Mouse (Mus musculus) A20 (cell line): ENCODE results near the gene Ms4a7.
"Not testable (repeated sequence)": the region's sequence is repeated elsewhere in the genome, so short reads cannot be mapped to it uniquely, and the experiment has no call there.

ENCODE experiments used
- DNase-seq: peaks from one replicate; pipeline ENCODE4 v3.0.0-alpha.2; 2011; ENCODE audit warnings: low read depth, low spot score

Ms4a7 gene

DNA sequence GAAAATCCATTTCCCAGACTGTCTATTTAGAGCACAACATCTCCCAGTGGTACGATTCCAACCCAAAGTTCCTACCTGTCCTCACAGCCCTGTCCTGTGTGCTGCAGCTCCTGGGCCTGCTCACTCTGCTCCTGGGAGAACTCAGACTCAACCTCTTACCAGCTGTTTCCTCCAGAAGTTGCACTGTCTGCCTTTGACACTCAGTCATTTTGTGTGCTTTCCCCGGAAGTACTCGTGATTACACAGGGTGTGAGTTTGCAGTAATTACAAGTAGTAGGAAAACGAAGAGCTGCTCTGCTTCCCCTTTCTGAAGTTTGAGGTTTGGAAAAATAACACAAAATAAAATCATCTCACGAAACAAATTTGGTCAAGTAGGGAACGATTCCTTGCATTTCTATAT is at the start of gene Ms4a7:
Ms4a7 (minus strand) TSS at position 215 of the 400 bp plus-strand sequence.
- DNase-seq: no peak

DNA sequence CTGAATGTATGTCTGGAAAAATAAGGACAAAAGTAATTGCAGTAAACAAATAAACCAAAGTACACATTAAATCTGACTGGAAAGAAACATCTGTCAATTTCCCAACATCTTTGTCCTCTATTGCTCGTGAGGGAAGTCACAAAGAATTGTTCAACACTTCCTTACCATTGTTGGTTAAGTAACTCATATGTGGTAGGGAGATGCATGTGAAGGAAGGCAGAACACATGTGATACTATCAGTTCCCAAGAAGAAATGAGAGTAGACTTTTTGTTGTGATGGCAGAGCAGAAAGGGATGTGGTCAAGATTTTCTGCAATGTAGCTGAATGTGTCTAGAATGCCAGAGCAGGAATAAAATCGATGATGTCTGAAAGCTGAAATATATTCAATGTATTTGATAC is 40.5 kb upstream of the Ms4a7 start:
- DNase-seq: no peak

DNA sequence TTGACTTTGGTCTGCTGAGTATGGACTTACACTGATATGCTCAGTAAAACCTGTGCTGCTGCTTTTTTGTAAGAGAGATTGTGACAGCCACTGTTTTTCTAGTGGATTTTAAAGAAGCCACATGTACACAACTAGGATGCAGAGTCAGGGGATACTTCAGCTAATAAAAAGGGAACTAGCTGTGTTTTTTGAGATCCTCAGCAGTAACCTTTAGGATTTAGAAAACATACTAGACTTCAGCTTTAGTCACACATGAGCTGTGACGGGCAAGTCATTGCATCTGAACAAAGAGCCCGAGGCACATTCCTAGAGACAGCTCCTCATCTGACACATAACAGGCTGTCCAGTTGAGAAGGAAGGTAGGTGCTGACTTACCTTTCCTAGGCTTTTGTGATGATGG is 39.3 kb upstream of the Ms4a7 start, which contains the start of gene Ms4a4a:
Ms4a4a (plus strand) TSS at position 251 of the 400 bp plus-strand sequence.
- DNase-seq: no peak

DNA sequence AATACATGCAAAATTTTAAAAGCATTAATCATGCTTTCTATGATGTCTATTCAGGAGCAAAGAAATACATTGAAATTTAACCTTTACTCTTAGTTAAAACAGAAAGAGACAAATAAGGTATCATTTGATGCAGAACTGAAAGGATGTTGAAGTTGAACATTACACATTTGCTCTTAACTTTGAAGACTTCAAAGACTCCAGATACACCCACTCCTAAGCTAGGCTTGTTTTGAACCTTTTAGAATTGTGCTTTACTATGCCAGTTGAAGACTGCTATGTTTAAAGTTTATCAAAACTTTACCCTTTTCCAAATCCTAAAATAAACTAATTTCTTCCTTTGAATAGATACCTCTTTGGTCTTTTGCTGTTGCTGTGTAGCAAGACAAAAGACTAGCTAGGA is 35.2 kb upstream of the Ms4a7 start:
- no peak for DNase-seq

DNA sequence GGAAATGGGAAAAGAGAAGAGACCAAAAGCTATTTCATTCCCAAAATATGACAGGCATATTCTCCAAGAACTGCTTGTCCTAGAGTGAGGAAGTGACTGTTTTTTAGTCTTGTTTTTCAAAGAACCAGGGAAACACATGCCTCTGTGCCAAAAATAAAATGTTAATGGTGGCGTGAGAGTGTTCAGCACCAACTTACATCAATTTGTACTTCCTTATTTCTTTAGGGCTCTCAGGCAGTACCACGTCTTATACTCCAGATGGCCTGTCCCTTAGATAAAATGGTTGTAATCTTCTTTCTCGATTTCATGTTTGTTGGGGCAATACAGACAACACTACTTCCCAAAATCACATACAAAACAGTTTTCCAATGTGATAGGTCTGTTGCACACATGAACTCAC is 32.4 kb upstream of the Ms4a7 start:
- no peak for DNase-seq

DNA sequence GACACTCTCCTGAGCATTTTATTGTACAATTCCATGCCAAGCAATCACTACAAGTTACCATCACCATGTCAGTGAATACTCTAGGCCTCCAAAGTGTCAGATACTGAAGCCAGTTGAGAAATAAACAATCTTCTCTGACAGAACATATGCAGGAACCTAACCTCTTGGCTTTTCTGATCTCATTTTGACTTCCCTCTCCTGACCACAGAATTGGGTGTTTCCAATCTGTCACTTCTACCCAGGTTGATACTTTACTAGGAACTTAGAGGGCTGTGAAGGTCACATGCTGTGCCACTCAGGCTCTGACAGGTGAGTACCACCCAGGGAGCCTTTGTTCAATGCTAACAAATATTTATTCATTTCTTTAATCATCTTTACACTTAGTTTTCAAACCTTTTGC is 26.1 kb upstream of the Ms4a7 start:
- DNase-seq: no peak

DNA sequence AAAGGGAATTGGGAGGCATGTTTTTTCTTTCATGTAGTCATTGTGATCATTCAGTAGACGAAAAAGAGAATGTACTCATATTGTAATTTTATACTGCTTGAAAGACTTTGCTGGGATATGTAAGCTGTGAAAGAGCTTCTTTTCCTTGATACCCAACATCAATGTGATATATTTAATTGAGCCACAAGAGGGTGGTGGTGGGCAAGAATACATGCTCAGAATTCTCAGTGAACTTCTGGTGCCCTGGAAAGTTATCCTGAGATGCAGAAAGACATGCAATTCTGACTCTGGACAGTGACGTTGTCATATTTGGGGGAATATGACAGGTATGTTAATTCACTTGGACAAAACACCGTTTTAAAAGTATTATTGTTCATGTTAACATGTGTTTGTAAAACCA is 24.2 kb upstream of the Ms4a7 start:
- DNase-seq: peak; percentile 27

DNA sequence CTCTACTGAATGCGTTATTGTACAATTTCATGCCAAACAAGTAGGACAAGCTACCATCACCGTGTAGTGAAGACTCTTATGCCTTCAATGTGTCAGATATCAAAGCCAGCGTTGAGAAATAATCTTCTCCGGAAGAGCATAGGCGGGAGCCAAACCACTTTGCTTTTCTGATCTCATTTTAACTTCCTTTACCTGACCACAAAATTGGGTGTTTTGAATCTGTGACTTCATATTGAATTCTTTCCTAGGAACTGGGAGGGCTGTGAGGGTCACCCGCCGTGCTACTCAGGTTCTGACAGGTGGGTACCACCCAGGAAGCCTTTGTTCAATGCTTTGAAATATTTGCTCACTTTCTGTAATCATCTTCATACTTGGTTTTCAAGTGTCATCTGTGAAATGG is 19.8 kb upstream of the Ms4a7 start:
- DNase-seq: no peak

DNA sequence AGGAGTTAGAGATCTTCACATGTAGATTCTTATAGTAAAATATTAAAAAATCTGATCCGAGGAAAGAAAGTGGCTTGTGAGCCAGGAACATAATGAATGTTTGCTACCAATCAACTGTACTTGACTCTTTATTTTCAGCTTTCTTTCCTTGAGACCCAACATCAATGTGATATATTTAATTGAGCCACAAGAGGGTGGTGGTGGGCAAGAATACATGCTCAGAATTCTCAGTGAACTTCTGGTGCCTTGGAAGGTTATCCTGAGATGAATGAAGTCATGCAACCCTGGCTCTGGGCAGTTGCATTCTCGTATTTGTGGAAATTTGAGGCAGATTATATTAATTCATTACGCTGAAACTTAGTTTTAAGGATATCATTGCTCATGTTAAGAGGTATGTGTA is 15.9 kb upstream of the Ms4a7 start:
- DNase-seq: no peak

DNA sequence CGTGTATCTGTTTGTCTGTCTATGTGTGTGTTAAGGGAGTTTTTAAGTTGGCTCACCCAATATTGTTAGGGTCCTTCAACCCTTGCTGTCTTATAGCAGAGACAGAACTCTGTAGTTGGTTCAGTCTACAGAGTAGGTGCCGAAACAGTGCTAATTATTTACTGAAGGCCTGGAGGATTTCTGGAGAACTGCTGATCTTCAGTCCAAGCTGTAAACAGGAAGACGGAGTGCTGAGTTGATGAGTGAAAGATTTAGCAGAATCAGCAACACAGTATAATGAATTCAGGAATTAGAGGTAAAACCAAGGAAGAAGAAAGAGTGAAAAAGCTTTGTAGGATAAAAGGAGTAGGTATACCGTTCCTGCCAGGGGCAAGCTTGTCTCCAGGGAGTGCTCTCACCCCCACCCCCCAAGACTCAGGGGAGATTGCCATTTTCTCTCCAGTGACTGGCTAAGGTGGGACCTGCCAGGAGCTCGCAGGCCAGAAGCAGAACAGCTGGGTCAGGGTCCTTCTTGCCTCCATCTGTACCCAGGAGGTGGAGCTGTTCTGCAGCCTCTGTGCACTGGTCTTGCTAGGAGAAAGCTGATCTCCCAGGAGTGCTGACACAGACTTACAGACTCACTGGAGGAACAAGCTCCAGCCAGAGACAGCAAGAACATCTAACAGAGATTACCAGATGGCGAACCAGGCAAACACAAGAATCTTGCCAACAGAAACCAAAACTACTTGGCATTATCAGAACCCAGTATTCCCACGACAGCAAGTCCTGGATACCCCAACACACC is 13.9 kb upstream of the Ms4a7 start:
- DNase-seq: no peak

DNA sequence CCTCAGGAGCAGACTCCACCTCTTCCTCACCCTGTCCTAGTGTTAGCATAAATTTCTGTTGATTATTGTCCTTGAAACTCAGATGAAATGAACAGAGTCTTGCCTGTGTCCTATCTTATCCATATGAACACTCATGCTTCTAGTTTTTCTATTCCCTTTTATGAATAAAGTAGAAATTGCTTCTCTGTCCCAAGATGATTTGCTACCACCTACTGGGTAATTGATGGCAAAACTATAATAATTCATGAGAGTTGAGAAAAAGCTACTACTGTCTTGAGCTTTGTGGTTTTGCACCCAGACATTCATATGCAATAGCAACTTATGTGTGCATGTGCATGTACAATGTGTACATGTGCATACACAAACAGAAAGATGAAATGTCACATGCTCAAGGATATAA is 8.0 kb upstream of the Ms4a7 start:
- peak; percentile 39 for DNase-seq

DNA sequence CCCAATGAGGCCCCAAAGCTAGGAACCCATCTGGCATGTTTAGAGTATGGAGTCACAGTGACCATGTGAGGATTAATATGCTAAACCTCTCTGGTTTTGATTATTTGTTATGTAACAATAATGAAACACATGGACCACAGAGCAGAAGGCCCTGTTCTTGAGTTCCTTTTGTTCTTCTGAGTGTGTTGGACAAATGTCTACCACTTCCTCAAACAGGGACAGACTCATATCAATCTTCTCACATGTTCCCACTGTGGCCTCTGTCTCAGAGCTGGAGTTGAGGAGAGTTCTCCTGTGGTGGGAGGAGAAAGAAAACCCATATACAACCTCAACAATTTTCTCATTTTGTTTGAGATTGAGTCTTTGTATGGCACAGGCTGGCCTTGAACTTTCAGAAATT is 7.2 kb upstream of the Ms4a7 start:
- no peak for DNase-seq

DNA sequence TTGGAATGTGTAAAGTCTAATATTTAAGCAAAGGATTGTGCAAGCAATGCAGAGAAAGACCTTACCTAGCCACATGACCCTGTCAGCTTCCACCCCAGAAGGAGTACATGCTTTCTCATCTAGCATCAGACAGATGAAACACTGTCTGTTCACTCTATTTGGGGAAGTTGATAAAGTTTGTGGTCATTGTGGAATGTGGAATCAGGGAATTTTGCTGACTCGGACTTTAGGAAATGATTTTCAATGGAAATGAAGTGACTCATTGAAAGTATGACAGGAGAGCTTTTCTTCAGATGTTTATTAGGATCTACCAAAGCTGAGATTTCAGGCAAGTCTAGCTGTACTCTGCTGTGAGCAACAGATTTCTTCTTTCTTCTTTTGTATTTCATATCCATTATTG is 14.8 kb downstream of the Ms4a7 start:
- no peak for DNase-seq

DNA sequence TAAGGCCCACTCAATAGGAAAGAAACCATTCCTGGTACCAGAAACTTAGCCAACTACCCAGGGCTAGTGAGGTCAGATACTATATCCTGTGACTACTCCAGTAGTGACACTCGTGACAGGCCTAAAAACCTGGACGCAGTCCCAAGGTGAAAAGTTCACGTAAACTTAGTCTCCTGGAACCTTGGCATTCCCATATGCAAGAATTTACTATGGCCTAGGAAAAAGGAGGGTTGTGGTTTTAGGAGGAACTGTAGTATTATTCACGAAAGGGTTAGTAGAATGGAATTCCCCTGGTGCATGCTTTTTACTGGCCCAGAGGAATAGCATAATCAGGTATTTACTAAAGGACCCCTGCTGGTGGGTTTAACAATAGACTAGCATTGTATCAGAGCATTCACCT is 19.2 kb downstream of the Ms4a7 start:
- peak; percentile 19 for DNase-seq

DNA sequence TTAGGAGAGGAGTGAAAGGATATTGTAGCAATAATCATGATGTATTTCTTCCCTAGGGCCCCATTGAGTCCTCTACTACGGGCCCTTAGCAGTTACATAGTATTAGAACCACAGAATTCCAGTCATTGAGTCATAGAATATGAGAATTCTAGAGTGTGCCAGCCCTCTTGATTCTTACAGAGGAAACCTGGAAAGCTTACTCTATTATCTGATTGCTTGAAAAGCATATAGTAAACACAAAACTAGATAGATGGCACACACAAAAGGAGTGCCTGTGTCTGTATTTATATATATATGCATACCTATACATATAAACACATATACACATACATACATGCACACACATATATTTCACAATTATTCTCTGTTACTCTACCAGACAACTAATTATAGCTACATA is 21.6 kb downstream of the Ms4a7 start, which contains the start of gene Ms4a14:
Ms4a14 (minus strand) TSS at position 101 of the 400 bp plus-strand sequence.
- DNase-seq: no peak

DNA sequence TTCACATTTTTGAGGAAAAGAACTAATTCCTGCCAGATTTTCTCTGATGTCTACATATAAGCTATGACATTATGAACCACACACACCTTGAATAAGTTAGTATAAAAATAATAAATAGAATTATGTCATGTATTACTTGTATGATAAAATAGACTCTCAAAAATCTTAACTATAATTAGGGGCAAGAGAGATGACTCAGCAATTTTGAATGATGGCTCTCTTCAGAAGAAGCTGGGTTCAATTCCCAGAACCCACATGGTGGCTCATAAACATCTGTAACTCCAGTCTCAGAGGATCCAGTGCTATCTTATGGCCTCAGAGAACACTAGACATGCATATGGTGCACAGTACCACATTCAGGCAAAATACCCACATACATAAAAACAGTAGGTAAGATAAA is 27.1 kb downstream of the Ms4a7 start:
- DNase-seq: no peak

DNA sequence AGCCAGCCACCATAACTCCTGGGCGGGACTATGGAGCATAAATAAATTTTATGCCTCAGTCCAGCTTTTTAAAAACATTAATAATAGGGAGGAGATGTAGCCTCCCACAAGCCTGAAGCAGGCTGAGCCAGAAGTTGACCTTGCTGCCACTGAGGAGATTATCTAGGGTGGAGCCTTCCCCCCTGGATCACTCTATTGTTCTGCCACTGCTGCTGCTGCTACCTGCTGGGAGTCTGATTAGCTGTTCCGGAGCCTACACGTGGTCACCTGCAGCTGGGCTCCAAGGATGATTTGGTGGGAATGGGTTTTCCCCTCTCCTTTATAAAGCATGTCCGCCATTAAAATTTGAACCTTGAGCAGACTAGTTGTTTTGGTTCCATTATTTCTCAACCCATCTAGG is 36.4 kb downstream of the Ms4a7 start:
- not testable (repeated sequence) for DNase-seq

DNA sequence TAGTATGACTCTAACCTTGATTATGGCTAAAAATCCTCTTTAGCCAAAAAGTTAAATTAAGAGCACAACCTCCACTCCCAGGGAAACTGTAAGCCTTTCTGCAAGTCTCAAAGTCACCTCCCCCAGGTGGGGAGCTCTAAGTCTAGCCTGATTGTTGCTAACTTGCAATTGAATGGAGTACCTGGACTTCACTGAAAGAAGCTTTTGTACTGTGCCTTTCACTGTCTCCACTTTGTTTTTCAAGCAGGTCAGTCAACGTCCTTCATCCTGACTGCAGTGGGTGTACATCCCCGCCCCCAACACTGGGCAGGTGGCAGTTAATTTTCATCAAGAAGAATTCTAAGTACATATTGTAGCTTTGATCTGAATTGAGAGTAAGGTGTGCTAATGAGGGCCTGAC is 37.0 kb downstream of the Ms4a7 start:
- DNase-seq: no peak

DNA sequence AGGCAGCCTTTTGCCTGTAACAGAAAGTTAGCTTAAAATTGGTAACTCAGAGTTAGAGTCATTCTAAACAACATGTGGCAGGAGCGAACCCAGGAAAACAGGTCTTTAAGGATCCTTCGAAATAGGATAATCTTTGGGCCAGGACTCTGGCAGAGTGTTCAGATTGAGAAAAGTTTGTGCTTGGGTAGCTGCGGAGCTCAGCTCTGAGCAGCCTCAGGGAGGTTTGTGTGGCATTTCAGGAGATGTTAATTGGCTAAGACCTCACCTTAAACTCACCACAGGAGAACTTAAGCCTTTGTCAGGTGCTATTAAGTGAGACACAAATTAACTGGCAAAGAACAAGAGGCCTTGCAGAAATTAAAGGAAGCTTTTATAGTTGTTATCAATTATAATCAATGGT is 42.3 kb downstream of the Ms4a7 start:
- DNase-seq: peak; percentile 49

DNA sequence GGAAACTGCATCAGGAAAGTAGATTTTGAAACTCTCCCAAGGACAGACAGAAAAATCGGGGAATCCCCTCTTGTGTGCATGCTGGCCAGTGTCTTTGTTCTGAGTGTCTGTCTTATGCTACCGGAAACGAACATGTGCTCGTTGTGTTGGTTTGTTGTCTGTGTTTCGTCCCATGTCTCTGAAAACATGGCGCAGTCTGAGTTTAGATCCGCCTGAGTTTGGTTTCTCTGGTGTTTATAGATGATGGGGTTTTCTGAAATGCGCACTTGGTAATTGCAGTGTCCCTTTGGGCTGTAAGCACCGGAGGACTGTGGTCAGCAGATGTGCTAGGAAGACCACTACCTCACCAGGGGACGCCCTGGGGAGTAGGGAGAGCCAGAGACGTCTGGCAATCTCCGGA is 43.0 kb downstream of the Ms4a7 start:
- DNase-seq: peak; percentile 83

DNA sequence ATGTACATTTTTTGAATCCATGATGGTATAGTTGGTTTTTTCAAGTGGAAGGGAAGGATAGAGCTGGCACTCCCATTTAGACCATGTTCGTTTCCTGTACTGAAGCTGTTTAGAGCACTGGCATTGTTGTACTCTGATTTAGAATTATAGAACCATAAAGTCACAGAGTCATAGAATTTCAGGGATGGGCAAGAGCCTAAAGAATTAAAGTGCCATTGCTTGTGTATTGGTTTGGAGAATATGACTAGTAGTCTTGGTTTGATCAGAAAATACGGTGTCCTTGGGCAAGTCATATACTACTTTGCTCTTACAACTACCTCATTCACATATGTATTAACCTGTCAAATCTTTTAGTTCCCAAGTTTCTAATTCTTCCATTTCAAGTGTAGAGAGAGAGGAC is 52.2 kb downstream of the Ms4a7 start, which contains the start of gene Ms4a5:
Ms4a5 (minus strand) TSS at position 101 of the 400 bp plus-strand sequence.
- DNase-seq: no peak

DNA sequence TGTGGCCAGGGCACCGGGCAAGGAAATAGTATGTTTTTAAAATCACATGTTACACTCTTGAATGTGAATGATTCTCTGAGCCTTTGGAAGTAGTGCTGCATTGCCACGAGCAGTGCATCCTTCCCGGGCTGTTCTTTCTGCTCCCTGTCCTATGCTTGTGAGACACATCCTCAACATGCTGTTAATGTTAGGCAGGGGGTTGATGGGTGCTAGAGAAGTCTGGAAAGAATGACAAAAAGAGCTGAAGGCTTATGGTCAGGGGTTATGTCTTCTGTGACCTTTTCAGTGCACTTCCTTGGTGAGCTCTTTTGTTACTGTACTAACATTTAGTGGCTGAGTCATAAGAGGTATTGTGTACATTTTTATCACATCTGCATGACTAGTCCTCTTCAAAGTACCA is 55.7 kb downstream of the Ms4a7 start:
- DNase-seq: no peak

DNA sequence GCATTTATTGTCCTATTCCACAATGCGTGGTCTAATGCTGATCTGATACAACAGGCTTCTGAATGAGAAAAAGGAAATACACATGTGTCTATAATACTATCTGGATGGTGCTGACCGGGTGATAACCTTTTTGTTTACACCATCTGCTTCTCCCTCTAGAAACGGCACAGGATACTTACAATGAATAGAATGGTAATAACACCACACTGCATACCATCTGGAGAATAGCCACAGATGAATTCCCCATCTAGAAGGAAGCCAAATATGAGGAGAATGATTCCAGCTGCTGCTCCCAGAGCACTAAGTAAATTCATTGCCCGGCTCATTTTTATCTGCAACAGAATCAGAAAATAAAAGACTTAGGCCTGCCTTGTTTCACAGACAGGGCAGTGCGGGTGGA is 59.5 kb downstream of the Ms4a7 start:
- no peak for DNase-seq
